Mouse (Mus musculus) MEL (cell line): ENCODE measurements around the gene Nck1. TPM values are rescaled to one million over a fixed set of nuclear protein-coding genes. Genes with fewer than 3 reads are reported as not detected.

ENCODE experiments used
- DNase-seq: peaks from one replicate; pipeline ENCODE4 v3.0.0; 2011; ENCODE audit warnings: low read depth, low spot score
- H3K27ac ChIP-seq: 2 replicates; pipeline ENCODE4 v1.5.1; 2012; ENCODE audit warnings: low read depth, mild to moderate bottlenecking, control low read depth, low read length, moderate library complexity; ENCODE audit not compliant: control insufficient read depth
- H3K27me3 ChIP-seq, 2 experiments: fragments of 150-350 bp in 1 of 2; sonication (generic) in 1 of 2; 2 replicates each; pipeline ENCODE4 v1.6.1; 2012; ENCODE audit warnings: low read length in 2 of 2, mild to moderate bottlenecking in 2 of 2, improper control_type of control experiment in 1 of 2, moderate library complexity in 1 of 2; ENCODE audit not compliant: insufficient read depth in 2 of 2, control insufficient read depth in 1 of 2
- H3K36me3 ChIP-seq, 2 experiments: 2 replicates each; pipeline ENCODE4 v1.6.1; 2012 to 2014; ENCODE audit warnings: low read length in 2 of 2, improper control_type of control experiment in 1 of 2, inconsistent platforms in 1 of 2, mild to moderate bottlenecking in 1 of 2; ENCODE audit not compliant: insufficient read depth in 2 of 2, control insufficient read depth in 1 of 2
- H3K4me1 ChIP-seq, 2 experiments: fragments of 150-350 bp in 1 of 2; sonication (generic) in 1 of 2; 2 replicates each; pipeline ENCODE4 v1.6.1; 2012; ENCODE audit warnings: low read length in 2 of 2, improper control_type of control experiment in 1 of 2, mild to moderate bottlenecking in 1 of 2; ENCODE audit not compliant: insufficient read depth in 2 of 2, control insufficient read depth in 1 of 2
- H3K4me3 ChIP-seq, 2 experiments: fragments of 150-350 bp in 1 of 2; sonication (generic) in 1 of 2; 2 replicates each; pipeline ENCODE4 v1.5.1; 2012; ENCODE audit warnings: low read depth in 2 of 2, low read length in 2 of 2, mild to moderate bottlenecking in 2 of 2, moderate library complexity in 2 of 2, control low read depth in 1 of 2, improper control_type of control experiment in 1 of 2; ENCODE audit not compliant: control insufficient read depth in 1 of 2, insufficient read depth in 1 of 2
- H3K79me2 ChIP-seq: 2 replicates; pipeline ENCODE4 v1.6.1; 2012; ENCODE audit warnings: mild to moderate bottlenecking, low read length, moderate library complexity; ENCODE audit not compliant: control insufficient read depth, poor library complexity, insufficient read depth
- H3K9ac ChIP-seq: 2 replicates; pipeline ENCODE4 v1.6.1; 2012; ENCODE audit warnings: low read depth, mild to moderate bottlenecking, control low read depth, low read length, moderate library complexity; ENCODE audit not compliant: control insufficient read depth, poor library complexity, severe bottlenecking
- H3K9me3 ChIP-seq: fragments of 150-350 bp; sonication (generic); replicated peaks from 2 replicates; pipeline ENCODE4 v1.6.1; 2012; ENCODE audit warnings: mild to moderate bottlenecking, low read length, improper control_type of control experiment, moderate library complexity; ENCODE audit not compliant: insufficient read depth
- BHLHE40 ChIP-seq: IDR thresholded peaks from 2 replicates; pipeline ENCODE4 v1.6.1; 2012; ENCODE audit warnings: low read depth, mild to moderate bottlenecking, inconsistent platforms, low read length, improper control_type of control experiment, borderline replicate concordance
- CTCF ChIP-seq, 3 experiments: IDR thresholded peaks in 2 of 3; conservative IDR thresholded peaks in 1 of 3; 2 replicates each; pipeline ENCODE4 v1.5.1; 2011 to 2012; ENCODE audit warnings: low read length in 3 of 3, low read depth in 2 of 3, mild to moderate bottlenecking in 2 of 3, improper control_type of control experiment in 1 of 3, inconsistent platforms in 1 of 3, mixed read lengths in 1 of 3, moderate library complexity in 1 of 3; ENCODE audit not compliant: control insufficient read depth in 1 of 3, insufficient read depth in 1 of 3, poor library complexity in 1 of 3, severe bottlenecking in 1 of 3
- E2F4 ChIP-seq: IDR thresholded peaks from 2 replicates; pipeline ENCODE4 v1.6.1; 2011; ENCODE audit warnings: low read depth, low read length, improper control_type of control experiment, borderline replicate concordance
- EP300 ChIP-seq, 2 experiments: IDR thresholded peaks; 2 replicates each; pipeline ENCODE4 v1.6.1; 2011; ENCODE audit warnings: improper control_type of control experiment in 2 of 2, low read length in 2 of 2, low read depth in 1 of 2, mild to moderate bottlenecking in 1 of 2
- ETS1 ChIP-seq: IDR thresholded peaks from 2 replicates; pipeline ENCODE4 v1.6.1; 2012; ENCODE audit warnings: low read depth, mild to moderate bottlenecking, inconsistent platforms, low read length, improper control_type of control experiment, moderate library complexity
- GABPA ChIP-seq: IDR thresholded peaks from 2 replicates; pipeline ENCODE4 v1.6.1; 2012; ENCODE audit warnings: low read depth, mild to moderate bottlenecking, inconsistent platforms, low read length, improper control_type of control experiment, moderate library complexity
- GATA1 ChIP-seq: IDR thresholded peaks from 2 replicates; pipeline ENCODE4 v1.6.1; 2011; ENCODE audit warnings: low read depth, low read length, improper control_type of control experiment
- HCFC1 ChIP-seq: IDR thresholded peaks from 2 replicates; pipeline ENCODE4 v1.6.1; 2012; ENCODE audit warnings: low read depth, mild to moderate bottlenecking, inconsistent platforms, low read length, improper control_type of control experiment, moderate library complexity
- JUND ChIP-seq: IDR thresholded peaks from 2 replicates; pipeline ENCODE4 v1.6.1; 2011; ENCODE audit warnings: low read depth, mild to moderate bottlenecking, improper control_type of control experiment, low read length
- KAT2A ChIP-seq: conservative IDR thresholded peaks from 2 replicates; pipeline ENCODE4 v1.6.1; 2012; ENCODE audit warnings: low read depth, low read length, improper control_type of control experiment, inconsistent platforms
- MAFK ChIP-seq: IDR thresholded peaks from 2 replicates; pipeline ENCODE4 v1.6.1; 2011; ENCODE audit warnings: low read depth, mild to moderate bottlenecking, low read length, improper control_type of control experiment, borderline replicate concordance
- MAX ChIP-seq: IDR thresholded peaks from 2 replicates; pipeline ENCODE4 v1.6.1; 2011; ENCODE audit warnings: low read length, improper control_type of control experiment
- MAZ ChIP-seq: IDR thresholded peaks from 2 replicates; pipeline ENCODE4 v1.6.1; 2012; ENCODE audit warnings: low read depth, mild to moderate bottlenecking, inconsistent platforms, low read length, improper control_type of control experiment
- MEF2A ChIP-seq: IDR thresholded peaks from 2 replicates; pipeline ENCODE4 v1.6.1; 2014; ENCODE audit warnings: low read depth, mild to moderate bottlenecking, inconsistent platforms, low read length, improper control_type of control experiment; ENCODE audit not compliant: poor library complexity, insufficient replicate concordance, severe bottlenecking; ENCODE audit errors: extremely low read depth
- MYC ChIP-seq: IDR thresholded peaks from 2 replicates; pipeline ENCODE4 v1.6.1; 2011; ENCODE audit warnings: low read depth, mild to moderate bottlenecking, low read length, improper control_type of control experiment, moderate library complexity
- NRF1 ChIP-seq: IDR thresholded peaks from 2 replicates; pipeline ENCODE4 v1.6.1; 2014; ENCODE audit warnings: low read depth, mild to moderate bottlenecking, inconsistent platforms, low read length, improper control_type of control experiment, moderate library complexity; ENCODE audit not compliant: poor library complexity, insufficient read depth, severe bottlenecking
- POLR2A ChIP-seq, 2 experiments: IDR thresholded peaks; 2 replicates each; pipeline ENCODE4 v1.6.1; 2011 to 2012; ENCODE audit warnings: low read length in 2 of 2, mild to moderate bottlenecking in 2 of 2, control low read depth in 1 of 2, improper control_type of control experiment in 1 of 2, low read depth in 1 of 2, moderate library complexity in 1 of 2; ENCODE audit not compliant: control insufficient read depth in 1 of 2, insufficient read depth in 1 of 2, poor library complexity in 1 of 2
- SIN3A ChIP-seq: IDR thresholded peaks from 2 replicates; pipeline ENCODE4 v1.6.1; 2012; ENCODE audit warnings: low read length, improper control_type of control experiment, inconsistent platforms
- TBP ChIP-seq: IDR thresholded peaks from 2 replicates; pipeline ENCODE4 v1.8.0; 2011; ENCODE audit warnings: low read depth, low read length, improper control_type of control experiment
- TCF12 ChIP-seq: IDR thresholded peaks from 2 replicates; pipeline ENCODE4 v1.6.1; 2014; ENCODE audit warnings: low read depth, mild to moderate bottlenecking, inconsistent platforms, low read length, improper control_type of control experiment, moderate library complexity
- USF1 ChIP-seq: IDR thresholded peaks from 2 replicates; pipeline ENCODE4 v1.6.1; 2014; ENCODE audit warnings: low read depth, mild to moderate bottlenecking, inconsistent platforms, low read length, improper control_type of control experiment, moderate library complexity
- USF2 ChIP-seq, 2 experiments: IDR thresholded peaks; 2 replicates each; pipeline ENCODE4 v1.6.1; 2011 to 2012; ENCODE audit warnings: improper control_type of control experiment in 2 of 2, low read length in 2 of 2, borderline replicate concordance in 1 of 2, inconsistent platforms in 1 of 2, low read depth in 1 of 2, mild to moderate bottlenecking in 1 of 2; ENCODE audit not compliant: insufficient read depth in 1 of 2
- ZKSCAN1 ChIP-seq: IDR thresholded peaks from 2 replicates; pipeline ENCODE4 v1.6.1; 2012; ENCODE audit warnings: low read depth, mild to moderate bottlenecking, inconsistent platforms, low read length, improper control_type of control experiment, moderate library complexity
- polyA plus RNA-seq, 2 experiments: library from polyadenylated mRNA; stranded (reverse) in 1 of 2; unstranded in 1 of 2; fragments of >175 nt in 1 of 2; fragments of >200 nt in 1 of 2; gene quantifications; 2 replicates each; pipeline versions ENCODE4 v1.2.1 to v1.2.4; 2012; ENCODE audit warnings: low replicate concordance in 2 of 2, low read depth in 1 of 2; ENCODE audit not compliant: insufficient read length in 2 of 2, insufficient read depth in 1 of 2, missing spikeins in 1 of 2
- total RNA-seq: library from RNA; depleted of rRNA; stranded (reverse); fragments of 300-350 nt; gene quantifications from 2 replicates; pipeline ENCODE4 v1.2.3, GENCODE M21; 2012

The Nck1 gene
- total and polyA plus RNA-seq, 3 experiments = 21.8 to 24.3 TPM; not detected in 1

GRCm38 (mm10) chr9:100463771-100464170 lies 82.2 kb downstream of the Nck1 start:
- Histone ChIP-seq H3K4me3 (no peak overlapping the region), H3K27ac (no peak overlapping the region), H3K9me3 (no peaks in the 10 kb centered on the region), H3K27me3 (no peaks in the 10 kb centered on the region), H3K9ac (no peak overlapping the region), H3K79me2 (no peaks in the 10 kb centered on the region), H3K4me1 (no peaks in the 10 kb centered on the region), H3K36me3 (no peaks in the 10 kb centered on the region)
- no peak for DNase-seq
- TF ChIP-seq USF1 = no peak
- TF ChIP-seq MAX = no peak
- TF ChIP-seq GATA1 = no peak
- no peak for TF ChIP-seq BHLHE40
- TF ChIP-seq JUND = no peak
- no peak for TF ChIP-seq TBP
- no peak for TF ChIP-seq ZKSCAN1
- TF ChIP-seq KAT2A = no peak
- no peak for TF ChIP-seq POLR2A (IDR thresholded peaks at IDR 0.05; ENCODE audit: control insufficient read depth in 1 of 2, insufficient read depth in 1 of 2, low read depth in 1 of 2, low read length in 2 of 2, poor library complexity in 1 of 2)

DNA sequence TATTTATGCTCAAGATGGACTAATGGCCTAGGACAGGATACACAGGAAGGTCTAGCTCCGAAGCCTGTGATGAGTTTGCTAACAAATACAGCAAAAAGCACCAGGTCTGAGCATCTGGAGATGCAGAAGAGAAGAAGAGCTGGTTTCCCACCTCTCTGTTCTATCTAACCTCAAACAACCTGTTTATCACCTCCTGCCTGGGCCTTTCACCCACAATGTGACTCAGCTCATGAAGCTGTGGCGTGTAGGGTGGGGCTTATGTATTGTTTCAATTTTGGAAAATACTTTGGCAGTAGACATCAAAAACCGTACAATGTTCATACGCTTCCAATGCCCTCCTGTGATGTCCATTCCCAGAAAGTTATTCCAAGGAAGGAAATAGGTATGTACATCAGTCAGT lies 83.8 kb downstream of the Nck1 start:
- Histone ChIP-seq H3K9me3 (no peaks in the 10 kb centered on the region), H3K36me3 (no peaks in the 10 kb centered on the region), H3K9ac (no peak overlapping the region), H3K27ac (no peak overlapping the region), H3K27me3 (no peaks in the 10 kb centered on the region), H3K4me3 (no peak overlapping the region), H3K4me1 (no peaks in the 10 kb centered on the region), H3K79me2 (no peaks in the 10 kb centered on the region)
- peak; percentile 30 for DNase-seq
- no peak for TF ChIP-seq SIN3A
- TF ChIP-seq MAFK = no peak
- no peak for TF ChIP-seq MAZ
- no peak for TF ChIP-seq BHLHE40
- no peak for TF ChIP-seq USF2 (IDR thresholded peaks at IDR 0.05; ENCODE audit: borderline replicate concordance in 1 of 2, insufficient read depth in 1 of 2, low read depth in 1 of 2, low read length in 2 of 2)
- TF ChIP-seq TCF12 = no peak
- no peak for TF ChIP-seq JUND
- no peak for TF ChIP-seq EP300 (IDR thresholded peaks at IDR 0.05; ENCODE audit: low read depth in 1 of 2, low read length in 2 of 2)
- TF ChIP-seq CTCF (IDR thresholded peaks at IDR 0.05 in 2 of 3, conservative IDR thresholded peaks at IDR 0.05 in 1 of 3; ENCODE audit: control insufficient read depth in 1 of 3, insufficient read depth in 1 of 3, low read depth in 2 of 3, low read length in 3 of 3, poor library complexity in 1 of 3, severe bottlenecking in 1 of 3) = no peak
- TF ChIP-seq HCFC1 = no peak
- no peak for TF ChIP-seq USF1
- no peak for TF ChIP-seq GABPA
- TF ChIP-seq E2F4 = no peak
- TF ChIP-seq MYC = no peak
- no peak for TF ChIP-seq ETS1
- no peak for TF ChIP-seq MEF2A
- no peak for TF ChIP-seq NRF1
